Mouse (Mus musculus) G1E (cell line): ENCODE results near the gene Pmfbp1.

ENCODE experiments used
- CTCF ChIP-seq: IDR thresholded peaks from 2 replicates; pipeline ENCODE4 v1.5.1; 2012; ENCODE audit warnings: low read depth, low read length, inconsistent platforms, mixed read lengths
- GATA1 ChIP-seq: IDR thresholded peaks from 2 replicates; pipeline ENCODE4 v1.6.1; 2012; ENCODE audit warnings: borderline replicate concordance, low read length, inconsistent platforms, mixed read lengths
- GATA2 ChIP-seq: IDR thresholded peaks from 2 replicates; pipeline ENCODE4 v1.6.1; 2012; ENCODE audit warnings: low read depth, low read length, inconsistent platforms, borderline replicate concordance
- POLR2AphosphoS5 ChIP-seq: IDR thresholded peaks from 2 replicates; pipeline ENCODE4 v1.6.1; 2012; ENCODE audit warnings: low read depth, low read length, inconsistent platforms; ENCODE audit not compliant: insufficient replicate concordance

- peak; percentile 65 for TF ChIP-seq CTCF
- no peak for TF ChIP-seq GATA1
- TF ChIP-seq GATA2 = no peak
- no peak for TF ChIP-seq POLR2AphosphoS5
These were observed 41.5 kb downstream of the Pmfbp1 start for GRCm38 (mm10) chr8:109535140-109535990.
